Mouse (Mus musculus): Measurements from ENCODE around the gene Syt1.

GRCm38 (mm10) chr10:108987250-108987649 is 23.5 kb downstream of the Syt1 start:
- TF ChIP-seq CTCF (IDR thresholded peaks at IDR 0.05; ENCODE audit: control insufficient read depth, insufficient read depth, insufficient replicate concordance, low read depth, low read length) (no peak), POLR2A (IDR thresholded peaks at IDR 0.05; ENCODE audit: control insufficient read depth, low read depth, low read length) (no peak)

Data from testis, adult 2 months (tissue).